ENCODE assay signal across 17 mouse cellular contexts in genomic region chr4:103822669-103823068, GRCm38 (mm10).
A peak's percentile ranks its signal among the peaks of the same experiment; 100 is the strongest.
DNase-seq lines count a peak whose midpoint lies in the region; ATAC-seq and TF ChIP-seq lines count a peak whose summit lies in the region.
"Had no signal": no experiment of that assay in that cellular context is flagged by ENCODE, and none has a peak within 500 bp of the region (broad histone marks: within the 10 kb centered on the region; RNA-seq: fewer than 3 reads in every experiment).

No protein-coding gene starts in this region.

- peak; percentile 47 for DNase-seq in hindbrain, postnatal 0 days (ENCODE audit: low spot score)
- DNase-seq in hindbrain, embryonic 11.5 days (ENCODE audit: low spot score): no peak
- peak; percentile 6 for DNase-seq in cerebellum, adult 11-12 months
- DNase-seq in cerebellum, postnatal 14 days: peak; percentile 74 to 83
- peak; percentile 37 for DNase-seq in layer of hippocampus, adult 9-10 months (ENCODE audit: low spot score)
- no peak for DNase-seq in T-cell, adult 2 months (ENCODE audit: low spot score)
- DNase-seq in kidney, postnatal 25 days: no peak
- DNase-seq: adrenal gland, adult 2 months; embryo, embryonic 11 days; liver, postnatal 0 days; right cerebral cortex, postnatal 4 days; thymus, adult 2 months had no signal

- H3K9ac ChIP-seq in hindbrain, postnatal 0 days (replicated peaks; ENCODE audit: low read length): no peak overlapping the region
- no peak overlapping the region for H3K9ac ChIP-seq in hindbrain, embryonic 11.5 days (ENCODE audit: low read depth, low read length)
- H3K9ac ChIP-seq: intestine, embryonic 15.5 days; liver, postnatal 0 days; midbrain, embryonic 13.5 days had no signal

- H3K27ac ChIP-seq in hindbrain, postnatal 0 days: no peak overlapping the region
- H3K27ac ChIP-seq in hindbrain, embryonic 11.5 days (ENCODE audit: low read depth, low read length): no peak overlapping the region
- H3K27ac ChIP-seq: intestine, embryonic 15.5 days; left cerebral cortex, adult 2 months; macrophage; midbrain, embryonic 13.5 days had no signal

- H3K36me3 ChIP-seq in hindbrain, postnatal 0 days (ENCODE audit: insufficient read depth, low read length): no peaks in the 10 kb centered on the region
- H3K36me3 ChIP-seq in hindbrain, embryonic 11.5 days (ENCODE audit: control insufficient read depth, insufficient read depth, low read length): no peaks in the 10 kb centered on the region
- H3K36me3 ChIP-seq: intestine, embryonic 15.5 days; midbrain, embryonic 13.5 days had no signal

- H3K4me2 ChIP-seq in hindbrain, postnatal 0 days (ENCODE audit: low read depth, low read length): no peak overlapping the region
- H3K4me2 ChIP-seq in hindbrain, embryonic 11.5 days (replicated peaks; ENCODE audit: low read depth, low read length): no peak overlapping the region
- H3K4me2 ChIP-seq: intestine, embryonic 15.5 days; midbrain, embryonic 13.5 days had no signal

- no peak overlapping the region for H3K4me3 ChIP-seq in hindbrain, postnatal 0 days (ENCODE audit: low read length)
- H3K4me3 ChIP-seq in hindbrain, embryonic 11.5 days (ENCODE audit: low read depth, low read length): no peak overlapping the region
- H3K4me3 ChIP-seq: intestine, embryonic 15.5 days; left cerebral cortex, adult 2 months; midbrain, embryonic 13.5 days had no signal

- no peaks in the 10 kb centered on the region for H3K27me3 ChIP-seq in hindbrain, postnatal 0 days (ENCODE audit: insufficient read depth, low read length)
- H3K27me3 ChIP-seq in hindbrain, embryonic 11.5 days (ENCODE audit: control insufficient read depth, insufficient read depth, low read length): no peaks in the 10 kb centered on the region
- H3K27me3 ChIP-seq: intestine, embryonic 15.5 days; midbrain, embryonic 13.5 days had no signal

- ATAC-seq in hindbrain, postnatal 0 days: 0 out of 2 replicates have a peak, but pooled peaks have one; percentile 40
- no peak for ATAC-seq in hindbrain, embryonic 11.5 days (ENCODE audit: low FRiP score)
- no peak for ATAC-seq in erythroid progenitor cell, adult 5-6 weeks (replicated peaks; ENCODE audit: low FRiP score, poor library complexity, severe bottlenecking)
- ATAC-seq: intestine, embryonic 15.5 days; liver, postnatal 0 days; midbrain, embryonic 13.5 days had no signal

- H3K4me1 ChIP-seq in hindbrain, postnatal 0 days (ENCODE audit: insufficient read depth, low read length): no peaks in the 10 kb centered on the region
- H3K4me1 ChIP-seq in hindbrain, embryonic 11.5 days (replicated peaks; ENCODE audit: control insufficient read depth, insufficient read depth, low read length): no peaks in the 10 kb centered on the region
- H3K4me1 ChIP-seq: intestine, embryonic 15.5 days; midbrain, embryonic 13.5 days had no signal

- TF ChIP-seq CTCF in hindbrain, postnatal 0 days (IDR thresholded peaks at IDR 0.05; ENCODE audit: low read depth): no peak

- no peaks in the 10 kb centered on the region for H3K9me3 ChIP-seq in hindbrain, postnatal 0 days (ENCODE audit: low read length)
- no peaks in the 10 kb centered on the region for H3K9me3 ChIP-seq in hindbrain, embryonic 11.5 days (ENCODE audit: control insufficient read depth, low read length)
- H3K9me3 ChIP-seq: intestine, embryonic 15.5 days; midbrain, embryonic 13.5 days had no signal

- 60% methylated on average over 4 of the region's 4 CpGs for WGBS in hindbrain, postnatal 0 days
- WGBS in hindbrain, embryonic 11.5 days: 90% methylated on average over 4 of the region's 4 CpGs

Comparison
In these comparisons a context has a peak if more than half of its experiments do, and no peak if none do; other contexts are left out.
1. DNase-seq: peak in hindbrain, postnatal 0 days (single experiment), cerebellum, adult 11-12 months (single experiment), cerebellum, postnatal 14 days (2 of 2) and layer of hippocampus, adult 9-10 months (single experiment); none in hindbrain, embryonic 11.5 days (single experiment), T-cell, adult 2 months (single experiment) and kidney, postnatal 25 days (0 of 2).